In the genomic region with DNA sequence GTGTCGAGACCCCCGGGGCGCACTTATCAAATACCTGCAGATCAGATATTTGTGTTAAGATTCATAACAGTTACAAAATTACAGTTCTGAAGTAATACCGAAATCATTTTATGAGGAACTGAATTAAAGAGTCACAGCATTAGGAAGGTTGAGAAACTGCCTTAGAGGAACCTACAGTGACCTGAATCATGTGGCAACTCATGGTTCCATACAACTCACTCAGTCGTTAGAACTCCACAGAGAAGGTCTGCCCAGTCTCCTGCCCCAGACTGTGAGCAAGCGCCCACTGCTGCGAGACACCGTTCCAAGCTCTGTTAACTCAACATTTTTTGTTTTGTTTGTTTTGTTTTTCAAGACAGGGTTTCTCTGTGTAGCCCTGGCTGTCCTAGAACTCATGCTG, we compare ENCODE assay signal across 20 mouse cellular contexts. TPM values are rescaled to one million over a fixed set of nuclear protein-coding genes. Genes with fewer than 3 reads are reported as not detected.
A peak's percentile ranks its signal among the peaks of the same experiment; 100 is the strongest.
DNase-seq lines count a peak whose midpoint lies in the region; ATAC-seq and TF ChIP-seq lines count a peak whose summit lies in the region.
"Had no signal": no experiment of that assay in that cellular context is flagged by ENCODE, and none has a peak within 500 bp of the region (broad histone marks: within the 10 kb centered on the region; RNA-seq: fewer than 3 reads in every experiment).

No protein-coding gene starts in this region.

- H3K27ac ChIP-seq in hindbrain, embryonic 14.5 days, result no peak overlapping the region
- H3K27ac ChIP-seq in hindbrain, postnatal 0 days, result no peak overlapping the region
- H3K27ac ChIP-seq in midbrain, embryonic 13.5 days, result no peak overlapping the region
- H3K27ac ChIP-seq in midbrain, embryonic 14.5 days (replicated peaks; ENCODE audit: low read depth, low read length), result no peak overlapping the region
- no peak overlapping the region for H3K27ac ChIP-seq in liver, embryonic 12.5 days
- H3K27ac ChIP-seq: embryonic facial prominence, embryonic 12.5 days; lung, embryonic 15.5 days had no signal

- ATAC-seq in hindbrain, embryonic 14.5 days (ENCODE audit: low FRiP score), result no peak
- no peak for ATAC-seq in hindbrain, postnatal 0 days
- ATAC-seq in midbrain, embryonic 13.5 days, result no peak
- no peak for ATAC-seq in midbrain, embryonic 14.5 days (ENCODE audit: low FRiP score, low TSS enrichment)
- no peak for ATAC-seq in liver, embryonic 12.5 days
- peak; percentile 42; the same call in 1 of the 2 replicates for ATAC-seq in neutrophil, adult 5-6 weeks (ENCODE audit: extremely low read depth, insufficient number of reproducible peaks, low FRiP score, poor library complexity, severe bottlenecking)
- ATAC-seq in inflammation-experienced regulatory T-cells, adult 6 months, result no peak
- ATAC-seq: forebrain, postnatal 0 days had no signal

- H3K9ac ChIP-seq in hindbrain, embryonic 14.5 days, result no peak overlapping the region
- H3K9ac ChIP-seq in hindbrain, postnatal 0 days (replicated peaks; ENCODE audit: low read length), result no peak overlapping the region
- no peak overlapping the region for H3K9ac ChIP-seq in midbrain, embryonic 13.5 days (replicated peaks)
- H3K9ac ChIP-seq in midbrain, embryonic 14.5 days (replicated peaks; ENCODE audit: low read length), result no peak overlapping the region
- no peak overlapping the region for H3K9ac ChIP-seq in liver, embryonic 12.5 days
- H3K9ac ChIP-seq: forebrain, postnatal 0 days; lung, embryonic 15.5 days had no signal

- WGBS in hindbrain, embryonic 14.5 days, result 93% methylated on average over 8 of the region's 8 CpGs
- 93% methylated on average over 8 of the region's 8 CpGs for WGBS in hindbrain, postnatal 0 days
- WGBS in midbrain, embryonic 13.5 days, result 96% methylated on average over 8 of the region's 8 CpGs
- 94% methylated on average over 8 of the region's 8 CpGs for WGBS in midbrain, embryonic 14.5 days
- 85% methylated on average over 8 of the region's 8 CpGs for WGBS in liver, embryonic 12.5 days (ENCODE audit: insufficient replicate concordance)

- peaks cover 16% of the 10 kb centered on the region for H3K4me1 ChIP-seq in hindbrain, embryonic 14.5 days (replicated peaks; ENCODE audit: control insufficient read depth, insufficient read depth, low read length)
- H3K4me1 ChIP-seq in hindbrain, postnatal 0 days (ENCODE audit: insufficient read depth, low read length), result peaks cover 12% of the 10 kb centered on the region
- peaks cover 29% of the 10 kb centered on the region for H3K4me1 ChIP-seq in midbrain, embryonic 13.5 days (replicated peaks)
- H3K4me1 ChIP-seq in midbrain, embryonic 14.5 days (ENCODE audit: control insufficient read depth, insufficient read depth, low read length), result peaks cover 10% of the 10 kb centered on the region
- peaks cover 35% of the 10 kb centered on the region for H3K4me1 ChIP-seq in liver, embryonic 12.5 days

- H3K9me3 ChIP-seq in hindbrain, embryonic 14.5 days (ENCODE audit: control insufficient read depth, low read length), result no peaks in the 10 kb centered on the region
- H3K9me3 ChIP-seq in hindbrain, postnatal 0 days (ENCODE audit: low read length), result no peaks in the 10 kb centered on the region
- no peaks in the 10 kb centered on the region for H3K9me3 ChIP-seq in midbrain, embryonic 13.5 days
- H3K9me3 ChIP-seq in midbrain, embryonic 14.5 days (ENCODE audit: control insufficient read depth, low read length), result no peaks in the 10 kb centered on the region
- H3K9me3 ChIP-seq in liver, embryonic 12.5 days (replicated peaks), result no peaks in the 10 kb centered on the region
- H3K9me3 ChIP-seq: embryonic facial prominence, embryonic 12.5 days; heart, embryonic 12.5 days; lung, embryonic 15.5 days had no signal

- no peaks in the 10 kb centered on the region for H3K27me3 ChIP-seq in hindbrain, embryonic 14.5 days (ENCODE audit: control insufficient read depth, insufficient read depth, low read length)
- H3K27me3 ChIP-seq in hindbrain, postnatal 0 days (ENCODE audit: insufficient read depth, low read length), result no peaks in the 10 kb centered on the region
- H3K27me3 ChIP-seq in midbrain, embryonic 13.5 days, result no peaks in the 10 kb centered on the region
- no peaks in the 10 kb centered on the region for H3K27me3 ChIP-seq in midbrain, embryonic 14.5 days (ENCODE audit: control insufficient read depth, insufficient read depth, low read length)
- H3K27me3 ChIP-seq in liver, embryonic 12.5 days (replicated peaks), result no peaks in the 10 kb centered on the region
- H3K27me3 ChIP-seq: embryonic facial prominence, embryonic 12.5 days; heart, embryonic 12.5 days; lung, embryonic 15.5 days had no signal

- TF ChIP-seq CTCF in hindbrain, postnatal 0 days (IDR thresholded peaks at IDR 0.05; ENCODE audit: low read depth), result no peak

- peaks cover 54% of the 10 kb centered on the region for H3K36me3 ChIP-seq in hindbrain, embryonic 14.5 days (replicated peaks; ENCODE audit: control insufficient read depth, insufficient read depth)
- H3K36me3 ChIP-seq in hindbrain, postnatal 0 days (ENCODE audit: insufficient read depth, low read length), result peaks cover 38% of the 10 kb centered on the region
- H3K36me3 ChIP-seq in midbrain, embryonic 13.5 days, result peaks cover 55% of the 10 kb centered on the region
- H3K36me3 ChIP-seq in midbrain, embryonic 14.5 days (ENCODE audit: control insufficient read depth, insufficient read depth, low read length), result peaks cover 50% of the 10 kb centered on the region
- H3K36me3 ChIP-seq in liver, embryonic 12.5 days, result peaks cover 61% of the 10 kb centered on the region

- no peak for DNase-seq in hindbrain, embryonic 14.5 days (ENCODE audit: low spot score)
- no peak for DNase-seq in hindbrain, postnatal 0 days (ENCODE audit: low spot score)
- no peak for DNase-seq in midbrain, embryonic 14.5 days
- DNase-seq in T-cell, adult 2 months (ENCODE audit: low spot score), result no peak
- DNase-seq: adrenal gland, postnatal 25 days; cerebellum, postnatal 36 days; forebrain, postnatal 0 days; gastrocnemius, postnatal 10 days; kidney, adult 9 months; layer of hippocampus, adult 9-11 months; right cerebral cortex, adult 18-20 months; thymus, adult 18-20 months had no signal

- 0 out of 2 replicates have a peak overlapping the region, but pooled peaks have one; percentile 90 for H3K4me2 ChIP-seq in hindbrain, embryonic 14.5 days (replicated peaks)
- H3K4me2 ChIP-seq in hindbrain, postnatal 0 days (ENCODE audit: low read depth, low read length), result no peak overlapping the region
- H3K4me2 ChIP-seq in midbrain, embryonic 13.5 days (replicated peaks), result peak overlapping the region; percentile 96; the same call in 1 of the 2 replicates
- no peak overlapping the region; the same call in 1 of the 2 replicates for H3K4me2 ChIP-seq in midbrain, embryonic 14.5 days (ENCODE audit: low read length)
- H3K4me2 ChIP-seq in liver, embryonic 12.5 days, result peak overlapping the region; percentile 89

- H3K4me3 ChIP-seq in hindbrain, embryonic 14.5 days (replicated peaks; ENCODE audit: low read length), result no peak overlapping the region
- no peak overlapping the region for H3K4me3 ChIP-seq in hindbrain, postnatal 0 days (ENCODE audit: low read length)
- H3K4me3 ChIP-seq in midbrain, embryonic 13.5 days (replicated peaks), result no peak overlapping the region
- no peak overlapping the region for H3K4me3 ChIP-seq in midbrain, embryonic 14.5 days (replicated peaks; ENCODE audit: low read depth, low read length)
- H3K4me3 ChIP-seq in liver, embryonic 12.5 days, result no peak overlapping the region

RNA-seq across cellular contexts. Expression of a gene that starts 2.1 kb away (rescaled TPM):
- polyA plus RNA-seq in hindbrain, embryonic 14.5 days (2014; fragmentation: Nextera tagmentation; extraction: Ambion mirVana), result 81.2 and 82.0 TPM in 2 replicates
- total RNA-seq in hindbrain, postnatal 0 days (2014; rRNA removed), result 62.4 and 64.0 TPM in 2 replicates
- 81.5 and 83.2 TPM in 2 replicates for polyA plus RNA-seq in hindbrain, postnatal 0 days (2015; fragmentation: Nextera tagmentation; extraction: Ambion mirVana)
- 93.2 and 95.7 TPM in 2 replicates for polyA plus RNA-seq in midbrain, embryonic 13.5 days (2015; fragmentation: Nextera tagmentation; extraction: Ambion mirVana)
- polyA plus RNA-seq in midbrain, embryonic 14.5 days (2014; fragmentation: Nextera tagmentation; extraction: Ambion mirVana), result 81.2 and 89.5 TPM in 2 replicates
- polyA plus RNA-seq in liver, embryonic 12.5 days (2016; fragmentation: Nextera tagmentation; extraction: Ambion mirVana), result 46.2 and 51.8 TPM in 2 replicates
- 64.5 and 65.3 TPM in 2 replicates for total RNA-seq in neutrophil, adult 5-6 weeks (2017)
- polyA plus RNA-seq in inflammation-experienced regulatory T-cells, adult 6 months (2017; shearing (Covaris generic)), result 10 to 100 TPM; 60.5 to 73.3 (median 72.6) TPM

RNA-seq across cellular contexts. Expression of a gene that starts 12.9 kb away (rescaled TPM):
- 19.4 and 20.6 TPM in 2 replicates for polyA plus RNA-seq in hindbrain, embryonic 14.5 days (2014; fragmentation: Nextera tagmentation; extraction: Ambion mirVana)
- total RNA-seq in hindbrain, postnatal 0 days (2014; rRNA removed), result 22.9 and 25.4 TPM in 2 replicates
- 18.7 and 20.4 TPM in 2 replicates for polyA plus RNA-seq in hindbrain, postnatal 0 days (2015; fragmentation: Nextera tagmentation; extraction: Ambion mirVana)
- polyA plus RNA-seq in midbrain, embryonic 13.5 days (2015; fragmentation: Nextera tagmentation; extraction: Ambion mirVana), result 18.3 and 20.5 TPM in 2 replicates
- polyA plus RNA-seq in midbrain, embryonic 14.5 days (2014; fragmentation: Nextera tagmentation; extraction: Ambion mirVana), result 19.3 and 19.4 TPM in 2 replicates
- polyA plus RNA-seq in liver, embryonic 12.5 days (2016; fragmentation: Nextera tagmentation; extraction: Ambion mirVana), result 21.3 and 21.8 TPM in 2 replicates
- total RNA-seq in neutrophil, adult 5-6 weeks (2017), result 30.9 and 38.5 TPM in 2 replicates
- polyA plus RNA-seq in inflammation-experienced regulatory T-cells, adult 6 months (2017; shearing (Covaris generic)), result 10 to 100 TPM; 15.6 to 26.9 (median 22.2) TPM

RNA-seq across cellular contexts. Expression of a gene that starts 16.4 kb away (rescaled TPM):
- polyA plus RNA-seq in hindbrain, embryonic 14.5 days (2014; fragmentation: Nextera tagmentation; extraction: Ambion mirVana), result 72.5 and 73.7 TPM in 2 replicates
- total RNA-seq in hindbrain, postnatal 0 days (2014; rRNA removed), result 19.7 and 22.2 TPM in 2 replicates
- 84.8 and 89.5 TPM in 2 replicates for polyA plus RNA-seq in hindbrain, postnatal 0 days (2015; fragmentation: Nextera tagmentation; extraction: Ambion mirVana)
- polyA plus RNA-seq in midbrain, embryonic 13.5 days (2015; fragmentation: Nextera tagmentation; extraction: Ambion mirVana), result 88.8 and 92.8 TPM in 2 replicates
- polyA plus RNA-seq in midbrain, embryonic 14.5 days (2014; fragmentation: Nextera tagmentation; extraction: Ambion mirVana), result 68.2 and 78.7 TPM in 2 replicates
- polyA plus RNA-seq in liver, embryonic 12.5 days (2016; fragmentation: Nextera tagmentation; extraction: Ambion mirVana), result 36.9 and 41.2 TPM in 2 replicates
- total RNA-seq in neutrophil, adult 5-6 weeks (2017), result 118 and 128 TPM in 2 replicates
- polyA plus RNA-seq in inflammation-experienced regulatory T-cells, adult 6 months (2017; shearing (Covaris generic)), result 100 to 1,000 TPM in 1 of 3 experiments, 10 to 100 TPM in 2; 67.1 to 103 (median 93.7) TPM

RNA-seq across cellular contexts. Expression of a gene that starts 16.5 kb away (rescaled TPM):
- 33.4 and 34.2 TPM in 2 replicates for polyA plus RNA-seq in hindbrain, embryonic 14.5 days (2014; fragmentation: Nextera tagmentation; extraction: Ambion mirVana)
- total RNA-seq in hindbrain, postnatal 0 days (2014; rRNA removed), result 43.0 and 49.9 TPM in 2 replicates
- 30.4 and 32.0 TPM in 2 replicates for polyA plus RNA-seq in hindbrain, postnatal 0 days (2015; fragmentation: Nextera tagmentation; extraction: Ambion mirVana)
- polyA plus RNA-seq in midbrain, embryonic 13.5 days (2015; fragmentation: Nextera tagmentation; extraction: Ambion mirVana), result 42.5 and 47.9 TPM in 2 replicates
- polyA plus RNA-seq in midbrain, embryonic 14.5 days (2014; fragmentation: Nextera tagmentation; extraction: Ambion mirVana), result 28.5 and 35.8 TPM in 2 replicates
- 7.6 and 8.4 TPM in 2 replicates for polyA plus RNA-seq in liver, embryonic 12.5 days (2016; fragmentation: Nextera tagmentation; extraction: Ambion mirVana)
- total RNA-seq in neutrophil, adult 5-6 weeks (2017), result 8.7 and 9.8 TPM in 2 replicates
- polyA plus RNA-seq in inflammation-experienced regulatory T-cells, adult 6 months (2017; shearing (Covaris generic)), result 10 to 100 TPM; 11.9 to 27.4 (median 16.7) TPM

RNA-seq across cellular contexts. Expression of a gene that starts 36.0 kb away (rescaled TPM):
- polyA plus RNA-seq in hindbrain, embryonic 14.5 days (2014; fragmentation: Nextera tagmentation; extraction: Ambion mirVana), result 3.7 and 4.1 TPM in 2 replicates
- 3.6 and 13.3 TPM in 2 replicates for total RNA-seq in hindbrain, postnatal 0 days (2014; rRNA removed)
- 8.4 and 9.0 TPM in 2 replicates for polyA plus RNA-seq in hindbrain, postnatal 0 days (2015; fragmentation: Nextera tagmentation; extraction: Ambion mirVana)
- polyA plus RNA-seq in midbrain, embryonic 13.5 days (2015; fragmentation: Nextera tagmentation; extraction: Ambion mirVana), result 2.5 and 2.9 TPM in 2 replicates
- 3.2 and 4.2 TPM in 2 replicates for polyA plus RNA-seq in midbrain, embryonic 14.5 days (2014; fragmentation: Nextera tagmentation; extraction: Ambion mirVana)
- 0.25 and 0.63 TPM in 2 replicates for polyA plus RNA-seq in liver, embryonic 12.5 days (2016; fragmentation: Nextera tagmentation; extraction: Ambion mirVana)
- total RNA-seq in neutrophil, adult 5-6 weeks (2017), result not detected in 2 replicates
- polyA plus RNA-seq in inflammation-experienced regulatory T-cells, adult 6 months (2017; shearing (Covaris generic)), result not detected
- total RNA-seq: MEL had no signal

Comparison
In these comparisons a context has a peak if more than half of its experiments do, and no peak if none do; other contexts are left out.
1. H3K4me2 ChIP-seq: peak in hindbrain, embryonic 14.5 days (single experiment), midbrain, embryonic 13.5 days (single experiment) and liver, embryonic 12.5 days (single experiment); none in hindbrain, postnatal 0 days (single experiment) and midbrain, embryonic 14.5 days (single experiment).